ENCODE assay signal across 7 mouse cellular contexts in the genomic region with DNA sequence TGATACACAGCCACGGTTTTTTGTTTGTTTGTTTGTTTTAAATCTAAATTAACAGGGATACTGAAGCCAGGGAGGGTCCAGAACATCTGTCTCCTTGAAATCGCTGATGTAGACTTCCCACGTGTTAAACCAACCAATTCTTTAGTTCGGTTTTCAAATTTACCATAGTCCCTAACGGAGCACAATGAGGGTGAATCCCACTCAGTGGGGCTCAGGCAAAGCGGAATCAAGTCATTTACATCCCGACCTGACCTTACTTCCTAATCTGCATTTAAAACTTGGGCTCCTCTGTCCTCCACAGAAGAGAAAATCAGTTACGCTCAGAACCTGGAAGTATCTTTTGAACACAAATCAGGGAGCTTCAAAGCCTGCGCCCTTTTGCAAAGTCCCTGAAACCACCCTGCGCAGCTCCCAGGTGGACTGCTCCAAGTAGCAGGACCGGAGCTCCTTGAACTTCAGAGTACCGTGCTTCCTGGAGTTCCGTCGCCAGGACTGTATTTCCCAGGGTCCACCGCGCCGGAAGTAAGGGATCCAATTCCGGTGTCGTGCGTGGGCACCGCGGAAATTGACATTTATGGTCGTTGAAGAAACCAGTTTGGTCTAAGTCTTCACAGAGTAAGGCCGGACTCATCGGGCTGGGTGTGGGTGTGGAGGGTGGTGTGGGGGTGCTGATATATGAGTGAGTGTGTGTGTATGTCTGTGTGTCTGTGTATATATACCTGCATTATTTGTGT. TPM values are rescaled to one million over a fixed set of nuclear protein-coding genes. Genes with fewer than 3 reads are reported as not detected.
DNase-seq lines count a peak whose midpoint lies in the region; ATAC-seq and TF ChIP-seq lines count a peak whose summit lies in the region.

No protein-coding gene starts in this region.

- 1% methylated on average over 25 of the region's 25 CpGs for WGBS in embryonic facial prominence, embryonic 12.5 days
- under 1% methylated on average over 25 of the region's 25 CpGs for WGBS in kidney, adult 2 months
- WGBS in limb, embryonic 12.5 days, result under 1% methylated on average over 25 of the region's 25 CpGs
- WGBS in midbrain, embryonic 15.5 days, result under 1% methylated on average over 25 of the region's 25 CpGs
- WGBS in spleen, adult 2 months, result 1% methylated on average over 25 of the region's 25 CpGs

- peak overlapping the region; percentile 58; the same call in 1 of the 2 replicates for H3K27ac ChIP-seq in embryonic facial prominence, embryonic 12.5 days
- peak overlapping the region; percentile 43; the same call in 1 of the 2 replicates for H3K27ac ChIP-seq in kidney, adult 2 months (ENCODE audit: insufficient read depth, low read depth, low read length)
- peak overlapping the region; percentile 79 for H3K27ac ChIP-seq in limb, embryonic 12.5 days
- H3K27ac ChIP-seq in midbrain, embryonic 15.5 days, result peak overlapping the region; percentile 63
- peak overlapping the region; percentile 56 for H3K27ac ChIP-seq in spleen, adult 2 months (ENCODE audit: insufficient read depth, low read length)

- peak overlapping the region; percentile 81 for H3K9ac ChIP-seq in embryonic facial prominence, embryonic 12.5 days
- H3K9ac ChIP-seq in limb, embryonic 12.5 days (replicated peaks), result peak overlapping the region; percentile 72
- H3K9ac ChIP-seq in midbrain, embryonic 15.5 days, result peak overlapping the region; percentile 36

- peak; percentile 82 for DNase-seq in adrenal gland, postnatal 25 days
- DNase-seq in heart, adult 18-20 months, result peak; percentile 90 to 93
- DNase-seq in kidney, adult 2 months, result peak; percentile 93
- peak; percentile 28 to 74 for DNase-seq in spleen, adult 2 months (ENCODE audit: low read depth in 1 of 2, low spot score in 2 of 2)

- peaks cover 4% of the 10 kb centered on the region; the same call in 1 of the 2 replicates for H3K4me1 ChIP-seq in embryonic facial prominence, embryonic 12.5 days
- no peaks in the 10 kb centered on the region for H3K4me1 ChIP-seq in kidney, adult 2 months (ENCODE audit: control insufficient read depth, insufficient read depth, low read length)
- H3K4me1 ChIP-seq in limb, embryonic 12.5 days (replicated peaks), result peaks cover 6% of the 10 kb centered on the region; the same call in 1 of the 2 replicates
- peaks cover 13% of the 10 kb centered on the region for H3K4me1 ChIP-seq in midbrain, embryonic 15.5 days
- H3K4me1 ChIP-seq in spleen, adult 2 months (ENCODE audit: control insufficient read depth, insufficient read depth, insufficient read length), result no peaks in the 10 kb centered on the region; the same call in 1 of the 2 replicates

- no peaks in the 10 kb centered on the region for H3K9me3 ChIP-seq in embryonic facial prominence, embryonic 12.5 days
- no peaks in the 10 kb centered on the region for H3K9me3 ChIP-seq in limb, embryonic 12.5 days
- H3K9me3 ChIP-seq in midbrain, embryonic 15.5 days, result no peaks in the 10 kb centered on the region

- TF ChIP-seq CTCF in kidney, adult 2 months (conservative IDR thresholded peaks at IDR 0.05; ENCODE audit: insufficient read depth, insufficient read length, low read depth, low read length), result no peak
- TF ChIP-seq CTCF in spleen, adult 2 months (IDR thresholded peaks at IDR 0.05; ENCODE audit: extremely low read depth, insufficient read depth, insufficient read length, insufficient replicate concordance), result no peak

- peaks cover 16% of the 10 kb centered on the region for H3K36me3 ChIP-seq in embryonic facial prominence, embryonic 12.5 days
- H3K36me3 ChIP-seq in kidney, adult 2 months (ENCODE audit: control insufficient read depth, insufficient read depth, low read length), result peaks cover 3% of the 10 kb centered on the region; the same call in 1 of the 2 replicates
- H3K36me3 ChIP-seq in limb, embryonic 12.5 days, result peaks cover 23% of the 10 kb centered on the region
- H3K36me3 ChIP-seq in midbrain, embryonic 15.5 days (replicated peaks), result peaks cover 6% of the 10 kb centered on the region; the same call in 1 of the 2 replicates
- H3K36me3 ChIP-seq in spleen, adult 2 months (ENCODE audit: control insufficient read depth, insufficient read depth, low read length), result peaks cover 5% of the 10 kb centered on the region

- ATAC-seq in embryonic facial prominence, embryonic 12.5 days (ENCODE audit: insufficient number of reproducible peaks, insufficient read depth, low FRiP score, low TSS enrichment), result peak; percentile 86
- peak; percentile 93 for ATAC-seq in limb, embryonic 12.5 days (ENCODE audit: insufficient number of reproducible peaks, insufficient read depth, low FRiP score, low TSS enrichment, low read depth)
- ATAC-seq in midbrain, embryonic 15.5 days (replicated peaks), result peak; percentile 94

- H3K27me3 ChIP-seq in embryonic facial prominence, embryonic 12.5 days, result no peaks in the 10 kb centered on the region
- no peaks in the 10 kb centered on the region for H3K27me3 ChIP-seq in kidney, adult 2 months (replicated peaks; ENCODE audit: control insufficient read depth, insufficient read depth, low read length)
- no peaks in the 10 kb centered on the region for H3K27me3 ChIP-seq in limb, embryonic 12.5 days
- no peaks in the 10 kb centered on the region for H3K27me3 ChIP-seq in midbrain, embryonic 15.5 days (replicated peaks)
- H3K27me3 ChIP-seq in spleen, adult 2 months (ENCODE audit: control insufficient read depth, insufficient read depth, low read length), result no peaks in the 10 kb centered on the region

- H3K4me3 ChIP-seq in embryonic facial prominence, embryonic 12.5 days, result peak overlapping the region; percentile 70
- peak overlapping the region; percentile 85 for H3K4me3 ChIP-seq in kidney, adult 2 months (ENCODE audit: insufficient read depth, low read depth, low read length)
- H3K4me3 ChIP-seq in limb, embryonic 12.5 days (replicated peaks), result peak overlapping the region; percentile 71
- H3K4me3 ChIP-seq in midbrain, embryonic 15.5 days, result peak overlapping the region; percentile 67
- H3K4me3 ChIP-seq in spleen, adult 2 months (ENCODE audit: extremely low read depth, insufficient read depth, insufficient read length), result peak overlapping the region; percentile 84

- H3K4me2 ChIP-seq in embryonic facial prominence, embryonic 12.5 days (replicated peaks), result peak overlapping the region; percentile 85
- H3K4me2 ChIP-seq in limb, embryonic 12.5 days, result peak overlapping the region; percentile 88
- H3K4me2 ChIP-seq in midbrain, embryonic 15.5 days, result peak overlapping the region; percentile 62

- peak; percentile 45 for TF ChIP-seq POLR2A in kidney, adult 2 months (IDR thresholded peaks at IDR 0.05; ENCODE audit: low read depth, low read length)
- TF ChIP-seq POLR2A in spleen, adult 2 months (IDR thresholded peaks at IDR 0.05; ENCODE audit: low read depth, low read length), result peak; percentile 59

RNA-seq across cellular contexts. Expression of a gene that starts 2.5 kb away (rescaled TPM):
- 6.0 and 10.8 TPM in 2 replicates for total RNA-seq in adrenal gland, postnatal 25 days (2021)
- polyA plus RNA-seq in embryonic facial prominence, embryonic 12.5 days (2016; fragmentation: Nextera tagmentation; extraction: Ambion mirVana), result 2.2 and 3.1 TPM in 2 replicates
- total RNA-seq in heart, adult 18-20 months (2021), result 1 to 10 TPM; 4.6 to 5.9 TPM
- polyA plus RNA-seq in kidney, adult 2 months (2012; rRNA removed), result 0.62 and 0.88 TPM in 2 replicates
- polyA plus RNA-seq in limb, embryonic 12.5 days (2016; fragmentation: Nextera tagmentation; extraction: Ambion mirVana), result 2.3 and 2.9 TPM in 2 replicates
- 1.4 and 2.0 TPM in 2 replicates for polyA plus RNA-seq in midbrain, embryonic 15.5 days (2015; fragmentation: Nextera tagmentation; extraction: Ambion mirVana)
- polyA plus RNA-seq in spleen, adult 2 months (2012; rRNA removed), result 0.53 and 0.75 TPM in 2 replicates

RNA-seq across cellular contexts. Expression of a gene that starts 33.9 kb away (rescaled TPM):
- total RNA-seq in adrenal gland, postnatal 25 days (2021), result 4.2 TPM in 2 replicates
- 9.4 and 10.5 TPM in 2 replicates for polyA plus RNA-seq in embryonic facial prominence, embryonic 12.5 days (2016; fragmentation: Nextera tagmentation; extraction: Ambion mirVana)
- total RNA-seq in heart, adult 18-20 months (2021), result 1 to 10 TPM; 2.5 to 2.7 TPM
- 0.67 and 0.86 TPM in 2 replicates for polyA plus RNA-seq in kidney, adult 2 months (2012; rRNA removed)
- polyA plus RNA-seq in limb, embryonic 12.5 days (2016; fragmentation: Nextera tagmentation; extraction: Ambion mirVana), result 9.7 and 10.7 TPM in 2 replicates
- 11.5 and 12.0 TPM in 2 replicates for polyA plus RNA-seq in midbrain, embryonic 15.5 days (2015; fragmentation: Nextera tagmentation; extraction: Ambion mirVana)
- 0.25 and 0.39 TPM in 2 replicates for polyA plus RNA-seq in spleen, adult 2 months (2012; rRNA removed)

RNA-seq across cellular contexts. Expression of a gene that starts 52.9 kb away (rescaled TPM):
- 7.2 and 8.0 TPM in 2 replicates for total RNA-seq in adrenal gland, postnatal 25 days (2021)
- 3.9 and 4.5 TPM in 2 replicates for polyA plus RNA-seq in embryonic facial prominence, embryonic 12.5 days (2016; fragmentation: Nextera tagmentation; extraction: Ambion mirVana)
- 1 to 10 TPM; 2.2 to 3.1 TPM for total RNA-seq in heart, adult 18-20 months (2021)
- polyA plus RNA-seq in kidney, adult 2 months (2012; rRNA removed), result 0.45 and 0.81 TPM in 2 replicates
- 4.4 and 4.8 TPM in 2 replicates for polyA plus RNA-seq in limb, embryonic 12.5 days (2016; fragmentation: Nextera tagmentation; extraction: Ambion mirVana)
- 1.2 and 1.5 TPM in 2 replicates for polyA plus RNA-seq in midbrain, embryonic 15.5 days (2015; fragmentation: Nextera tagmentation; extraction: Ambion mirVana)
- polyA plus RNA-seq in spleen, adult 2 months (2012; rRNA removed), result 0.54 and 0.88 TPM in 2 replicates

Comparison
In these comparisons a context has a peak if more than half of its experiments do, and no peak if none do; other contexts are left out.
1. Peak in every context shown above with its lines: DNase-seq, ATAC-seq, H3K4me3 ChIP-seq and H3K27ac ChIP-seq.